Mouse (Mus musculus) retina, postnatal 7 days (tissue): ENCODE data around the gene Map1b.

Experiments used
- DNase-seq: peaks from one replicate; pipeline ENCODE4 v3.0.0-alpha.2; 2012; ENCODE audit warnings: low read depth, low spot score

Gene Map1b

DNA sequence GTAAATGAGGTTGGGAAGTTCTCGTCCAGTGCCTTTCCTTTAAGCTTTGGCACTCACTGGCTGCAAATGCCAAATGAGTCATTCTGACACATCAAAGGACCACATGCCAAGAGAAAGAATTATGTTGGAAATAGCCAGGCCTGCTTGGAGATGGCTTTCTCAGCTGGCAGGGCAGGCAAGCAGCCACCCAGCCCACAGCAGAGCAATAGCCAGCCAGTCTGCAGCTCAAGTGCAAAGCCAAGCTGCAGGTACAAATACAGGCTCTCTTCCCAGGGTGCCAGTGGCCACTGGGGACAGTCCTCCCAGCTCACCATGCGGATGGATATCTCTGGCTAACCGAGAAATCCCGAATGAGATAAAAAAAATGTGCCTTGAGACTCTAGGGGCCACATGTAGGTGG is 12.1 kb upstream of the Map1b start:
- DNase-seq = no peak

GRCm38 (mm10) chr13:99527936-99528335 is 11.6 kb upstream of the Map1b start:
- DNase-seq = no peak

DNA sequence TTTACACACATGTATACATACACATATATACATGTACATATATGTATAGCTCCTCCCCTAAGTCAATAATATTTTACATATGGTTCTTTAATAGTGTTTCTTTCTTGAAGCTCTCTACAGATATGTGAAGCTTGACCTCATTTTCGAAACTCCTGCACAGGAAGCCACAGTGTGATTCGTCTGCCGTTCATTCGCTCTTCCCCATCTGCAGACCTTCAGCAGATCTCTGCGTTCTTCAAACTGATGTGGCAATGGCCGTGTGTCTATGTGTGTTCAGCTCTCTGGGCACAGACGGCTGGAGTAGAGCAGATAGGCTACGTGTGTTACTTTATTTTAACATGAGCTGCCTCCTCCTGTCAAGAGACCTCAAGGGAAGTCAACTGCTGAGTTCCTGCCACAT is 9.2 kb upstream of the Map1b start:
- no peak for DNase-seq

- DNase-seq = no peak
Measured at GRCm38 (mm10) chr13:99517836-99518235, 1.5 kb upstream of the Map1b start.

DNA sequence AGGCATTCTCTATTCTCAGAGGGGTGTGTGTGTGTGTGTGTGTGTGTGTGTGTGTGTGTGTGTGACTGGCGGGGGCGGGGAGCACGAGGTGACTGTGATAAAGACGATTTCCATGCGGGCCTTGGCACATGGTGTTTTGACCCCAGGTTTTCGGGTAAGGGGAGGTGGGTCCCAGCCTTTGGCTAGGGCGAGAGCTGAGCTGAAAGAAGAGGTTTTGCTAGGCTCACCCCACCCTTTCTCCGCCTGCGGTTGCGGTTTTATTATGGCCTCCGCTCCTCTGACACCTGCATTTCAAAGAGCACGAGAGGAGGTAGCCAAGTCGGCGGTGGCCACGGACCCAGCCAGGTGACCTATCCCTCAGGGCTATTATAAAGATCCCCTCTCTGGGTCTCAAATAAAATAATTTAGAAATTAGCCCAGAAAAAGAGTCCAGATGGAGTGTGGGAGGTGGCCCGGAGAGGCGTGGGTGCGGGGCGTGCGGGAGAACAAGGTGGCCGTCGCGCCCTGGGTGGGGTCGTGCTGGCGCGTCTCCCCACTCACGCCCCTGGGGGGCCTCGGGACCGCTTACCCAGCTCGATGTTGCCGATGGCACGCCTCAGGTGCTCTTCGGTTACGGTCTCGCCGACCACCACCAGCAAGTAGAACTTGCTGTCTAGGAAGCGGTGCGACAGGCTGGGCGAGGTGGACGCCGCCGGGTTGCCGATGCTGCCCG is 448 bp downstream of the Map1b start:
- no peak for DNase-seq

- DNase-seq = peak; percentile 60
Measured at GRCm38 (mm10) chr13:99514917-99515591, 1.3 kb downstream of the Map1b start.

DNA sequence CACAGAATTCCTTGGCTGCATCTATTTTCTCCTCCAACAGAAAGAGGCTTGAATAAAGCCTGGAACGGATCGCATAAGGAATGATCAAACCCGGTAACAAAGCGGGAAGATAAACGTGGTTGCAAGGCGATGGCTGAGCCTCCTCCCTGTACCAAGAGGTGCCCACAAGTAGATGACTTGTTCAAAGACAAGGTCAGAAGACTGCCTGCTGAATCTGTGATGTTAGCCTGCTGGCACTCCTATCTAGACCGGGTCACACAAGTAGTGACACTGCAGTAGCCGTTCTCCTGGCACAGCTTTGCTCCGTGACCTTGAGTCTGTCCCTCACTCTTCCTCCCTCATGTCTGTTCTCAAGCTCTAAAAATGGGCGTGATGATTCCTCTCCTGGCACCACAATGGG is 2.4 kb downstream of the Map1b start:
- DNase-seq = no peak

DNA sequence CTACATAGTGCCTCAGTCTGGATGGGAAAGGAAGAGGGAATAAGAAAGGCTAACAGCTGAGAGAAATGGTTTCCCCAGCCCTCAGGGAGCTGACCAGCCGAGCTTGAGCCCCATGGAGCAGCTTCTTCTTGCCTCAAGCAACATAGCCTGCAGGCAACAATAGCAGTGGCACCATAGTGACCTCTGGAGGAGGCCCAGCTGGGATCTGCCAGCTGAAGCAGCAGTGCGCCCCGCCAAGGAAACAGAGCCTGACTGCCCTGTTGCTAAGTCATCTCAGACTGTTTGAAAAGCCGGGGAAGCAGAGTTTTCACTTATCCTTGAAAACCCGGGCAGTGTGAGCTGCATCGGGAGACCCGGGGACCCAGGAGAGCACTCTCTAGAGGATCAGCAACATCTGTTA is 3.2 kb downstream of the Map1b start:
- no peak for DNase-seq

DNA sequence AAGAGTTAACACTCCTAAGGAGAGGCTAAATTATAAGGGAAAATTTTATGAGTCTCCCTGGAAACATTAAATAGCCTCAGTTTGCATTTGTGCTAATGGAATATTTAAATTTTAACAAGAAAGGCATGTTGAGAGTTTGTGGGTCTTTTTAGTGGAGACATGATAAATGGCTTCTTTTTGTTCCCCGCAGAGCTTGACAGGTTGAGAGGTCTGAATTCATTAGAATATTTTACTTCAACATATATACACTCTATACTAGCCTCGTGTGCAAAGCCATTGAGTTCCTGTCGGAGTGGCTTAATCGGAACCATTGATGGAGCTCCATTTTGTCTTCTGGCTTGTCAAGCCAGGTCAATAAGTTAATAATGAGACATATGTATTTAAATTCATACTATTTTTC is 6.4 kb downstream of the Map1b start:
- no peak for DNase-seq

- no peak for DNase-seq
Measured at GRCm38 (mm10) chr13:99506580-99506962, 9.8 kb downstream of the Map1b start.

GRCm38 (mm10) chr13:99505826-99506579 is 10.3 kb downstream of the Map1b start:
- DNase-seq = no peak

DNA sequence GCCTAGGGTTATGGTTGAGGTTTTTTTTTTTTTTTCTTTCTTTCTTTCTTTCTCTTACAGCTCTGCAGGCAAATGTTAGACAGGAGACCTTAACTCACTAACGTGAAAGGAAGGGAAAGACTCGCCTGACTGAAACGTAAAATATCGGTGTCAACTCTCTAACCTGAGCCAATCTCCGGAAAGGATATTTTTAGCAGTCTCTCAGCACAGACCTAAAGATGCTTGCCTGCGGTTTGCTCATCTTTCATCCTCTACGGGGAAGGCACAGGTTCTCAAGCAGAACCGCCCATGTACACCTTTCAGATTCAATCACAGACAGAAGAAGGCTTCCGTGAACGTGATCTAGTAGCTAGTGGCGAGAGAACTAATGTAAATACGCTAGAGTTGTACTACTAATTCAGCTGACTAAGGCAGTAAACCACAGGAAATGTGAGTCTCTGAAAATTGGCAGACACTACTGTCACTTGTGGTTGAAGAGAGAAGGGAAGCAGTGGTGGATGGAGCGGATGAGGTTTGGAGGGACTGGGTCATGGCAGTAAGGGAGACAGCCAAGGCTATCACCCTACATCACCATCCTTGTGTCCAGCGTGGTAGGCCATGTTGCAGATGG is 12.9 kb downstream of the Map1b start:
- no peak for DNase-seq

DNA sequence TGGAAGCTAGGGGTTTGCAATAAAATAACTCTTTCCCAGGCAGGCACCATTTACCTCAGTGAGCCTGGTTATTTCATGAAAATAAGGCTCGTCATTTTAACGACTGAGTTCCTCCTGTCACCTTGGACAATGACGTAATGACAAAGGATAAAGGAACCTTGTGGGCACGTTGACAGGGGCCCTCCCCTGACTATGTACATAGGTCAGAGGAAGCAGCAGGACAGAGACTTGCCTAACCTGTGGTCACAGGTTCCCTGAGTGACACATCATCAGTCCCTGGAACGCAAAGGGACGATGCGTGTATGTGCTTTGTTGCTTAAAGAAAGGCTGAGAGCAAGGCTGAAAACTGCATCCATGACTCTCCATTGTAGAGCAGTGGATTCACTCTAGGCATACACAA is 13.4 kb downstream of the Map1b start:
- no peak for DNase-seq

GRCm38 (mm10) chr13:99502126-99502744 is 14.1 kb downstream of the Map1b start:
- DNase-seq = no peak

DNA sequence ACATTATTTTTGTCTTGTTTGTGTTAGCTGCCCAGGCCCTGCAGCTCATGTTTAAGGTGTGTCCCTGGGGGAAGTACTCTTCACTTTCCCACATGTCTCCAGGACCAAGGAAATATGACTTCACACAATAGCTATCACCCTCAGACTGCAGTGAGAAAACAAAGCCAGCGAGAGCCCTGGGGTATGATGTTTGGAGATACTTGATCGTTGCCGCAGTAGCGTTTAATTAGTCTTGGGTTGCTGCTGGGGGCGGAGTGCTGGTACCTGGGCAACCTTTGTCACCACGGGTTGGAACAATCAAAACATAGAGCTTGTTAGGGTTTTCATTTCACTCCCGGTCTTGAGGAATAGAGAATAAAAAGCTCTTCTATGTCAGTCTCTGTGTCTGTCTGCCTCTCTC is 14.9 kb downstream of the Map1b start:
- DNase-seq = no peak

- no peak for DNase-seq
Measured at GRCm38 (mm10) chr13:99500609-99501008, 15.7 kb downstream of the Map1b start.

GRCm38 (mm10) chr13:99499764-99500163 is 16.6 kb downstream of the Map1b start:
- no peak for DNase-seq

- no peak for DNase-seq
Measured at GRCm38 (mm10) chr13:99496106-99496505, 20.2 kb downstream of the Map1b start.

DNA sequence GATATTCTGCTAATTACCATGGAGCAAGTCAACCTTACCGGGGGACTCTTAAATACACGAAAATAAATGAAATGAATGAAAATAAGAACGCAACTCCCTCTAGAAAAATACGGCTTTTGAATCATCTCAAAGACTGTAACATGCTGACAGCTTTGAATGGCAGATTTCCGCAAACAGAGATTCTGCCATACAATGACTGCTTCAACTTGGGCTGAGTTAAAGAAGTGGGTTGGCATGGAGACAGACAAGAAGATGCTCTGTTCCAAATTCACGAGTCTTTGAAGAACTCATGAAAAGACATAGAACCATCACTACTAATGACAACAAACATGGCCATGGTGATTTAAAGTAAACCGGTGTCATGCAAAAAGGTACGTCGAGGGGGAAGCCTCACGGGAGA is 21.9 kb downstream of the Map1b start:
- DNase-seq = no peak

DNA sequence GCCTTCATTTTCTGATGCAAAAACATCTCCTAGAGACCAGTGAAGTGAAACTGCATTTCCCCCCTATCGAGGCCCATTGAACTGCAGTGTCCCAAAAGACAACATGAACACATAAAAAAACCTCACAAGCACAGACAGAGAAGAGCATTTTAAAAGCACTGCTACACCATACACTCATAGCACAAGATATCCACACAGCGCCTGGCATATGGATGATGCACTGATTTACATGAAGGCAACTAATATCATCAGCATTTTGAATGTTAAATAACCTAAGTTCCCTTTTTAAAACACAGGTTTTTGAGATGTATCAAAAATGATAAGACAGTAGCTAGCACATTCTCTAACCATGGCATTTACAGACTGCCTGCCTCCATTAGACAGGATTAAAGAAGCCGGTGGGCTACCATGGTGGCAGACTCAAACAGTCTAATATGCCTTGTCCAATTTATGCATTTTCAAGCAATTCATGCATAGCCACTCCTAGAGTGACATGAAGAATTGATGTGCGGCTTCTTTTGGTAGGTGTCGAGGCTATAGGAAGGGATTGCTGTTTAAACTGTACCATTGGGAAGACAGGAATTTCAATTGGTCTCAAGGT is 22.9 kb downstream of the Map1b start:
- DNase-seq = no peak

GRCm38 (mm10) chr13:99492619-99493303 is 23.6 kb downstream of the Map1b start:
- no peak for DNase-seq
